Mouse (Mus musculus) bone marrow, adult 2 months (tissue): ENCODE measurements around the gene Cdk17.

ENCODE experiments used
- CTCF ChIP-seq: fragments of 200-500 bp; IDR thresholded peaks from 2 replicates; pipeline ENCODE4 v1.5.1; 2011; ENCODE audit warnings: low read length, control low read depth; ENCODE audit not compliant: control insufficient read depth, insufficient read depth
- POLR2A ChIP-seq: fragments of 200-500 bp; IDR thresholded peaks from 2 replicates; pipeline ENCODE4 v1.6.1; 2011; ENCODE audit warnings: low read depth, mild to moderate bottlenecking, control low read depth, low read length, borderline replicate concordance; ENCODE audit not compliant: control insufficient read depth

DNA sequence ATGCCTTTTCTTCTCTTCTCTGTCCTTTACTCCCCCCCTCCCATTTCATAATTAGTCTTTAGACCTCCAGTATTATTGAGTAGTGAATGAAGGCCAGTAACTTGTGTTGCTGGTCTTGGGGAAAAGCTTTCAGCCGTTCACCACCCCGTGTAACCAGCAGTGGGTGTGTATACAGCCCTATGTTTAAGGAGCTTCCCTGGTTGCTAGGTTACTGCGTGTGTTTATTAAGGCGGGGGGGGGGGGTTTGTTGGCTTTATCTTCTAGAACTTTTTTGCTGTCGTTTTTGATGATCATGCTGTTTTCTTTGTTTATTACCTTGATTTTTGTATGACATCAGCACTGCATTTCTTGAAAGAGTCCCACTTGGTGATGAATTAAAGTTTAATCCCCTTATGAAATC, 82.2 kb downstream of the Cdk17 start:
- TF ChIP-seq CTCF: no peak
- no peak for TF ChIP-seq POLR2A
